Mouse (Mus musculus) kidney, postnatal 36 days (tissue): ENCODE results near the gene Syne2.

ENCODE experiments used
- DNase-seq, 2 experiments: peaks; one replicate each; pipeline ENCODE4 v3.0.0; 2021 to 2022; ENCODE audit warnings: mixed read lengths in 2 of 2

Gene Syne2

DNA sequence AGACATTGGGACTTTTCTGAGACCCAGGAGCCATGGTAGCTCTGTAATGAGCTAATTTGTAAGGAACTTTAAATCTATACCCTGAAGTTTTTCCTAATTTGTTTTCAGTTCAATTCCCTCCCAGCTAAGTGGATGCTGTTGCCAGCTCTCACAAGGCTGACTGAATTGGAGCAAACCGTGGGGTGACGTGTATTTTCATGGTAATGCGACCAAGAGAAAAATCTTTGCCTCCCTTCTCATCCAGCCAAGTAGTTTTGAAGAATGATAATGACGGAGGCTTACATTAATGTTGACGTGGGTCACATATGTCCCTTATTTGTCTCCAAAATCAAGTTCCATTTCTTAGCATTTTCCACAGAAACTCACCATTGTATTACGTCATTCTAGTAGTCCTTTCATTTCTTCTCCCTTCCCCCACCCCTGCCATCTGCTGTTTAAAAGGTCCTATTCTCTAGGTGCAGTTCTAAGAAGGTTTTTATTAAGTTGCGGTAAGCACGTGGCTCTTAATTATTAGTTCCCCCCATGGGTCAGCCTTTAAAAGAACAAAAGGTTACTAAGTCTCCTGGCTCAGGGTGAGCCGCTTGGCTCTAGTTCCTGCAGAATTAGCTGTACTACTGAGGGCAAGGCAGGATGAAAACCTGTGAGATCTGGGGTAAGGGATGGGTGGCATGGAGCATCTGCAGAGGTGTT is 55.8 kb downstream of the Syne2 start:
- DNase-seq: peak; percentile 47 to 75

DNA sequence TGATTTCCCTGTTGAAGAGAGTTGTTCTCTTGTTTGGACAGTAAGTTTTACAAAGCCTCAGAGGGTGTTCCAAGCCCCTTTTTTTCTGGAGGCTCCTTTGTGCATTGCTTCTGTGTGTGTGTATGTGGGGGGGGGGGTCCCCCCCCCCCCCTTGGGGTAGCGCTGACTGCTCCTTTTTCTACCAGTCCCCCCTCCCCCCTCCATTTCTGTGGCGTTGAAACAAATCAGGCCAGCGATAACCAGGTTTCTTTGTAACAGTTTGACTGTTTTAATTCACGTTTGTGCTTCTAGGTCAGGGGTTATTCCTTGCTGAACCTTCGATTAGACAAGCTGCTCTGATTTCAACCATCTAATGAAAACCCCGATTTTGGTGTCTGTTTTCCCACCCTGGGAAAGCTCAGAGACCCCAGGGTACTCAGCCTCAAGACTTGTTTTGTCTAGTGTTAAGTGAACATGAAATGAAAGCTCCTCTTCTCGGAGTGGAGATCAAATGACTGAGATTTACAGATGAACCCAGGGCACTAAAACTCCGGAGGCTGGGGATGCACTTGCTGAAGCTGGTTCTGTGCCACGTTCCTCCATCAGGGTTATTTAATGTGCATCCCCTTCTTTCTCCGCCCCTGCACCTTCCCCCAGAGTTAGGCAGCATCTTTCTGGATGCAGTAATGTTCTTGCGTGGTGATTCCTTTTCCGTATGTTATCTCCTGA is 56.5 kb downstream of the Syne2 start:
- no peak for DNase-seq

DNA sequence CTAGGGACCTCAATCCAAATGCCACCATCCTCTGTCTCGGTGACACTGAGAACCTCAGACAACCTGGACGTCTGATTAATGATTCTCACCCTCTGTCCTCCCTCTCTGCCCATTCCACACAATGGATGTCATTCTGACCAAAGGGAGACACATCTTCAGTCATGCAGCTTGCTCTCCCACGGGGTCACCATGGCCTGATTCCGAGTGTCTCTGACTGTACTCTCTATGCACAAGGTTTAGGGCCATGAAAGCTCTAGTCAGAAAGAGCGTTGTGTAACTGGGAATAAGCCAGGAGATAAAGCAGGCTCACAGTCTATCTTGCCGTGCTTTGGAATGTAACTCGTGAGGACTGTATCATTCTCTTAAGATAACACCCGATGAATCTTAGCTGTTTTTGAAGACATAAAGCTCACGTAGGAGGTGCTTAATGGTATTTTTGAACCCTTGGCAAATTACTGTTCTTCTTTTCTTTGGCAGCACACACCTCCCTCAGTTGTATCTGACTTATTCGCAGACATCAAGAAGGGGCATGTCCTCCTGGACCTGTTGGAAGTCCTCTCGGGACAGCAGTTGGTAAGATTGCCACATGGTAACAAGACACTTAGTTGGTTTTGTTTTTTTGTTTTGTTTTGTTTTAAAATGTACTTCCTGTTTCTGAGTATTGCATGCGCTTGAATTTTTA is 61.8 kb downstream of the Syne2 start:
- DNase-seq: no peak

DNA sequence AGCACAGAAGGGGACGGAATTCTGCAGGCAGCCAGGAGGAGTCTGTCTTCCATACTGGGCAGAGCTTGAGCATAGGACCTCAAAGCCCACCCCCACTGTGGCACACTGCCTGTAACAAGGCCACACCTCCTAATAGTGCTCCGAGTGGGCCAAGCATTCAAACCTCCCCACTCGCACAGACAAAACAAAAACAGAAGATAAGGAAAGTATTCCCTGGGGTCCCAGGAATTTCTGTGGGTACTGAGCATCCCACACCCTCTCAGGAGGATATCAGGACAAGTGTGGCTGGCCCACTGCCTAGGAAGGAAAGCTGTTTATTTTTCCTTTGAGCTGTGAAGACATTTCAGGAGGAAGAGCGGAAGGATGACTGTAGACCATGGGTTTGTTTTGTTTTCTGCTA is 63.6 kb downstream of the Syne2 start:
- DNase-seq: no peak

DNA sequence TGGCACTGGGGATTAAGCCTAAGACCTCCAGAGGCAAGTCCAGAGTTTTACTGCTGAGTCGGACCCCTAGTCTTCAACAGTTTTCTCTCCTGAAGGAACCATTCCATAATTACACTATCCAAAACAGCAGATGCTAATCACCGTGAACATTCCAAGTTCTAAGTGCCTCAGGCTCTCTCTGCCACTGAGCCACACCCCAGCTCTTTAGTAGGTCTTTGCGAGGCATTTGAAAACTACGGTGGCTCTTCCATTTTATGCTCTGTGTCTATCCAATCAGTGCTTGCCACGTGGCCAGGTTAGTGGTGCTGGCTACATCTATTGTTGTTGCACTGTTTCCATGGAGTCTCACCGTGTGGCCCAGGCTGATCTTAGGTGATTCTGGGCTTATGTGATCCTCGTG is 68.2 kb downstream of the Syne2 start:
- no peak for DNase-seq

DNA sequence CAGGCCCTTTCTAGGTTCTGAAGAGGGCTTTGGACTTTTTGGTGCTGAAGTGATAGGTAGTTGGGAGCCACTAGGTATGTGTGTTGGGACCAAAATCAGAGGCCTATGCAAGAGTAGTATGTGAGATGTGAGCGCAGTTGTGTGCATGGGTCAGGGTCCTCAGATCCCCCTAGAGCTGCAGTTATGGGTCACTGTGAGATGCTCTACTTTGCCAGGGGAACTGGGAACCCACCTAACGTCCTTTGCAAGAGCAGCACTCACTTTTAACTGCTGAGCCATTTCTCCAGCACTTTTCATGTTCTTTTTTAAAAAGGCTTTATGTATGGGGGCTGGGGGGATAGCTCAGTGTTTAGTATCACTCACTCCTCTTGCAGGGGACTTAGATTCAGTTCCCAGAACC is 69.0 kb downstream of the Syne2 start:
- no peak for DNase-seq

DNA sequence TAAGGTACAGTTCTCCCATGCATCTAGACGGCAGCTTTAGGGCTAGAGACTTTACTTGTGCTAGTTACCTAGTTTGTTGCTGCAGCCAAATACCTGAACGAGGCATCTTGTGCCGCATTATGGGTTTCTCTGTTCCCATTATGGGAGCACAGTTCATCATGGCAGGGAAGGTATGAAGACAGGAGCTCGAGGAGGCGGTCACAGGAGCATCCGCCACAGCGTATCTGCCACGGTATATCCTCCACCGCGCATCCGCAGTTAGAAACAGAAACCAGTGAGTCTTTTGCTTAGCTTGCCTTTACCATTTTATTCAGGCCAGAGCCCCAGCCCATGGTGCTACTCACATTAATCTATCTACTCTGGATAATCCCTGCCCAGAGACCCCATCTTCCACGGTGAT is 70.8 kb downstream of the Syne2 start:
- no peak for DNase-seq

DNA sequence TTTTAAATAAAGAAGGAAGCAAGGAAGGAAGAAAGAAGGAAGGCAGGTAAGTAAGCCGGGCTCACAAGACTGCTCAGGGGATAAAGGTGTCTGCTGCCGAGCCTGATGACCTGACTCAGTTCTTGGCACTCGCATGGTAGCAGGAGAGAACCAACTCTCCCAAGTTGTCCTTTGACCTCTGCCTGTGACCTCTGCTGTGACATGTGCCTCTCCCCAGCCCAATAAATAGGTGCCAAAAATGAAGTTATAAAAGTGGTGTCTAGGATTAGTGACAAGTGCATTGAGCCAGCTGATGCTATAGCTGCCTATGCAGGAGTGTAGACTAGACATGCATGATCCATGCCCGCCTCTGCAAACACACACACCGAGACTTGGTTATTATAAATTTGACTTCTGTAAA is 73.3 kb downstream of the Syne2 start:
- DNase-seq: peak in 1 of 2 experiments; percentile 19

DNA sequence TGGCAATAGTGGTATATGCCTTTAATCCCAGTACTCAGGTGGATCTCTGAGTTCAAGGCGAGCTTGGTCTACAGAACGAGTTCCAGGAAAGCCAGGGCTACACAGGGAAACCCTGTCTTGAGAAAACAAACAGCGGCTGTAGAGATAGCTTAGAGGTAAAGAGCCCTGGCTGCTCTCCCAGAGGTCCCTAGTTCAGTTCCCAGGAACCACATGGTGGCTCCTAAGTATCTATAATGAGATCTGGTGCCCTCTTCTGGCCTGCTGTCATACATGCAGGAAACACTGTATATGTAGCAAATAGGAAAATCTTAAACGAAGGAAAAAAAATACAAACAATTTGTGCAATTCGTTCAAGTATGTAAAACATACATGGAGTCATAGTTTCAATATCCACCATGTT is 75.5 kb downstream of the Syne2 start:
- DNase-seq: peak; percentile 48 to 64

DNA sequence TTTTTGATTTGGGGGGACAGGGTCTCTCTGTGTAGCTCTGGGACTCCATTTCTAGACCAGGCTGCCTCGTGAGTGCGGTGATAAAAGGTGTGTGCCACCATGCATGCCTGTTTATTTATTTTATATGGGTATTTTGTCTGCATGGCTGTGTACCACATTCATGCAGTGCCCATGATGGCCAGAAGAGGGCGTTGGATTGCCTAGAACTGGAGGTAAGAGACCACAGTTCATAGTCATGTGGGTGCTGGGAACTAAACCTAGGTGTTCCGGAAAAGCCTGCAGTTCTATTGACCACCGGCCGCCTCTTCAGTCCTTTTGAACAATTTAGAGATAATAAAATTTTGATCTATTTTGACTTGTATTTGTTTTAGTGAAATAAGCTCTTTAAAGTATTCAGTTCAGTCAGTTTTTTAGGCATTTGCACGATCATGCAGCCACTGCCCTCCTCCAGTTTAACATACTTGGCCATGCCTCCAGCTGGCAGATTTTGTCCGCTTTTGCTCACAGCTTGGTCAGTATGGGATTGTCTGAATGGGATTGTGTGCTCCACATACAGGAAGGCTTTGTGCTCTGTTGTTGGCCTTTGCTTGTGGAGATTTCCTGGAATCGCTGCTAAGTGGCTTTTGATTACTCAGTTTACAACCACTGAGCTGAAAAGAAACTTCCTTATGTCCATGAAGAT is 76.5 kb downstream of the Syne2 start:
- DNase-seq: peak; percentile 10 to 71

DNA sequence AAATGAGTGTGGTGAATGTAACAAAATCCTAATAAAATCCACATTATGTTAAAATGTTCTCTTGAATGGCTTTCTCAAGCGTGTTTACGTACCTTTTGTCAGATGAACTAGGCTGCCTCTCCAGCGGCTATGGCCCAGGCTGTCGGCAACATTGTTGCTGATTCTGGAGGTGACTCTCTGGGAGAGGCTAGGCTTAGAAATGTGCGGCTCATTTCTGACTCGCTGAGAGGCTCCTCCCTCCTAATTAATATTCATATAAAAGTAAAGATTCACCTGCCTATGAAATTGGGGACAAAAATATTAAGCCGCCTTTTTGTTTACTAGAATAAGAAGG is 77.0 kb downstream of the Syne2 start:
- DNase-seq: no peak

DNA sequence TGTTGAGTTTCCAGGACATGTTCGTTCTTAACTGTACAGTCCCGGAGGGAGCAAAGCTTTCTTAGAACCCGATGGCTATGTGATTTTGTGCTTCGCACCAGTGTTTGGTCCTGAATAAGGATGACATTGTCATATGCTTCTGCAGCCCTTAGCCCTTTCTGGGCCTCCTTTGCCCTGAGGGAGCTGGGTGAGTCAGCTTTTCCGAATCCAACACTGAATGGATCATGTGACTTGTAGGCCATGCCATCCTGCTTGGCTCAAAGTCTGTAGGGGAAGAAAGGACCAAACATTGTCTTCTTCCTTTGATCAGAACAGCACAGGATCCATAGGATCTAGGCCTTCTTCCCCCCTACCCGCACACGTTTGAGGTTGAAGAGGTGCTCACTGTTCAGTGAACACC is 79.9 kb downstream of the Syne2 start:
- peak; percentile 24 to 49 for DNase-seq

DNA sequence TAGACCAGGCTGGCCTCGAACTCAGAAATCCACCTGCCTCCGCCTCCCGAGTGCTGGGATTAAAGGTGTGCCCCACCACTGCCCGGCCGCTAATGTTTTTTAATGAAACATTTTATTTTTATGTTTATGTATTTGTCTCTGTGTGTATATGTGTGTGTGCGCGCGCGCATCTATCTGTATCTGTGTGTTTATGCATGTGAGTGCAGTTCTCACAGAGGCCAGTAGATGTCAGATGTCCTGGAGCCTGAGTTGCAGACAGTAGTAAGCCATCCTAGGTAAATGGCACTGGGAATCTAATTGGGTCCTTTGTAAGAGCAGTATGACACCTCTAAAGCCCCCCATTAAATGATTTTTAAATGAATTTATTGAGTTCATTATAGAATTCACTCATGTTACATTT is 83.8 kb downstream of the Syne2 start:
- peak in 1 of 2 experiments; percentile 22 for DNase-seq

DNA sequence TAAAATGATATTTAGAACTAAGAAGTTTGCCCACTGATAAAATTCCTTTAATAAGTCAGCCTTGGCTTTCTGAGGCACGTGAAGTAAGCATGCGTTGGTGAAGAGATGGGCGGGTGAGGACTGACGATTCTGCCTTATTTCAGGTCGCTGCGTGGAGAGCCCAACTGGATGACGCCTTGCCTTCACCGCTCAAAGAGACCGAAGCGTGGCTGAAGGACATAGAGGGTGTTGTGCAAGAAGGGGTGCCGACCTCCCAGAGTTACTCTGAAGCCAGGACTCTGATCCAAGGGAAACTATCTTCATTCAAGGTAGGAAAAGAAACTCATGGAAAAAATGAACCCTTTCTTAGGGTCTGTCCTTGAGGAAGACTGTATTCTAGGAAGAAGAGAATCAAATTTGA is 86.1 kb downstream of the Syne2 start:
- no peak for DNase-seq

DNA sequence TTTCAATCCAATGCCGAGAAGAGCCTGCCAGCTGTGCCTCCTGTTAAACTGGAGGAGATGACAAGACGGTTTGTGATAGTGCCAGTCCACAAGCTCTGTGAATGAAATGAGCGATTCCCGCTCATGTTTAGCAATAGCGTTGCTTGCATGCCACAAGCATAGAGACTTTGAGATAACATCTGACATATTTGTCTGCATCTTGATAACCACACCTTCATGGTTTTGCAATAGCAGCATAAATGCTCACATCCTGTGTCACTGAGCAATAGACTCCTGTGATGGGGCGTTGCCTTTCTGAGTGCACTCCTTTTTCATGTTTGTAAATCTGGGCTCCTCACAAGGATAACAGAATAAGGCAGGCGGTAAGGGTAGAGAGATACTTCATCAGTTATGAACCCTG is 87.4 kb downstream of the Syne2 start:
- DNase-seq: no peak

DNA sequence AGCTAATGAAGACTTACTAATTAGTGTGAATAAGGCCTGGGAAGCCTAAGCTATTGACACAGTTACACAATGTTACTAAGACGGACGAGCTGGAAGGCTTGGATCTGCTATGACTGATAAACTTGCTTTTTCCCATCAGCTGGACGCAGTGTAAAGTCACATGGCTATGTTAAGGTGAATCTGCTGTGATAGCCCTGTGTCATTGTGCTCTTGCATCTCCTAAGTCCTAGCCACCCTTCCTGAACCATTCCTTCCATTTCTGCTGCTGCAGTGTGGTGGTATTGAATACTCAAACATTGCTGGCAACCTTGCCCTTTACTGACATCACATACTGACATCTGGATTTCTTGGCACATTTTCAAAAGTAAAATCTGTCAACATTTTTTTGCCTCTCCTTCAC is 90.5 kb downstream of the Syne2 start:
- DNase-seq: no peak

DNA sequence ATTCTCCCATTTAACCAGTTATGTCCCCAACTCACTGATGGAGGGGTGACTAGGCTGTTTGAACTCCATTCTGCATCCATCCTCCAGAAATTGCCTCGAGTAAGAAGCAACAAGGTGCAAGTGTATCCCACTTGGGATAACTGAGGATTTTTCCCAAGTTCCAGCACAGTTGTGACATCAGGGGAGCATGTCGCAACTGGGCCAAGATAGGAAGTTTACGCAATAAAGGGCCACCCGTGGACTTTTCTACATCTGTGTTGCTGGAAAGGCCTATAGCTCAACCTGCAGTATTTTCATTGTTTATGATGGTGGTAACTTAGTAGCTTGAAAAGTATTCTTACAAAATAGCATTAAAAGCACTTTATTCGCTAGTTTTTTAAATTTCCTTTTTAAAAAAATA is 97.8 kb downstream of the Syne2 start:
- DNase-seq: no peak

DNA sequence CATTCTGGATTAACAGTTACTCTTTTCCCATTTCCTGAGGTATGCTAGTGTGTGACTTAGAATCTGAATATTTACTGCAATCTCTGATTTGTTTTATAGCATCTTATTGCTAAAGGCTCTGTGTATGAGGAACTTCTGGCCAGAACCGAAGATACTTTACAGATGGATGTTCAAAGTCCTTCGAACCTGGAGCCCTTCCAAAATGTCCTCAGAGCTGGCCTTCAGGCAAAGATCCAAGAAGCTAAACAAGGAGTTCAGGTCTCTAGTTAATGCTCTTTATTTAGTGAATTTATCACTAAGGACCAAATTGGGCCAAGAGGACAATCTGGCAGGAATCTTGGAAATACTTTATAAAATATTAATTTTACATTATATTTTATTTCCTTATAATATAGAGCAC is 100.5 kb downstream of the Syne2 start:
- peak; percentile 77 to 82 for DNase-seq

DNA sequence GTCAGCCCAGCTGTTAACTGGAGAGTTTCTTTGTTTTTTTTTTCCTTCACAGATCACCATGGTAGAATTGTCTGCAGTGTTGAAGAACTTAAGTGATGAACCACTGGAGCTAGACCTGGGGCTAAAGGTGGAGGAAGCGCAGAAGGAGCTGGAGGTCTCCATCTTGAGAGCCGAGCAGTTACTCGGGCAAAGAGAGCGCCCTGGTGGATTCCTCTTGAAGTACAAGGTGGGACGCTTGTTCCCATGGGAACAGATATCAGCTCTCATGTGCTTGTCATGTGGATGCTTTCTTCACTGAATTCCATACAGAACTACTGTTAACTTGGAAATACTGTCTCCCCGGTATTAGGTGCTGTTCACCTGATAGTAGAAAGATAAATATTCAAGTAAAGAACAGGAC is 101.0 kb downstream of the Syne2 start:
- no peak for DNase-seq

DNA sequence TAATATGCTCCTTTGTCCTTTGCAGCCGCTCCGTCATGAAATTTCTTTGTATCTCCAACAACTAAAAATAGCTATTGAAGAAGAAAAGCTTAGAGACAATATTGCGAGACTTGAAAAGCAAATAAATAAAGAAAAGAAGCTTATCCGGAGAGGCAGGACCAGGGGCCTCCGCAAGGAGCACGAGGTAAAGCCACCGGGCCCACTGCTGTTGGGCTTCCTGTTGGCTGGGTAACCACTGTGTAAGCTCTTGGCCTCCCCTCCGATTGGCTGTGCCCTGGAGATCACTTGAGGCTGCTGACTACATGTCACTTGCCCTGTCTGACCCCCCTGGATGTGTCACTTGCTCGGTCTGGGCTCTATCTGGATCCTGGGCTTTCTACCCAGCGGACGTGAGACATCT is 105.0 kb downstream of the Syne2 start:
- peak; percentile 11 to 20 for DNase-seq

DNA sequence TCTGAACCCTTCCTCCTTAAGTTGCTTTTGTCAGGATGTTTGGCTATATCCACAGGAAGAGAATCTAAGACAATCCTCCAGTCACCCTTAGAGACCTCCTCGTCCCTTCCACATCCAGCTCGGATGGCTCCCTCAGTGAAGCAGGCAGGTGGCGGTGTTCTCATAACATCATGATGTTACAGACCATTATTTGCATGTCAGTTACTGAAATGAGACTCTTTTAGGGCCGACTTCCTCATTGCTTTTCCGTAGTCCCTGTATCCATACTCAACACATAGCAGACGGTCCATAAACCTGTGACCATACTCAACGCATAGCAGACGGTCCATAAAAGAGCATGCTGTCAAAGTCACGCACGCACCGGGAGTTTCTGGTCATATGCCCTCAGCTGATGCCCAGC is 106.9 kb downstream of the Syne2 start:
- no peak for DNase-seq

DNA sequence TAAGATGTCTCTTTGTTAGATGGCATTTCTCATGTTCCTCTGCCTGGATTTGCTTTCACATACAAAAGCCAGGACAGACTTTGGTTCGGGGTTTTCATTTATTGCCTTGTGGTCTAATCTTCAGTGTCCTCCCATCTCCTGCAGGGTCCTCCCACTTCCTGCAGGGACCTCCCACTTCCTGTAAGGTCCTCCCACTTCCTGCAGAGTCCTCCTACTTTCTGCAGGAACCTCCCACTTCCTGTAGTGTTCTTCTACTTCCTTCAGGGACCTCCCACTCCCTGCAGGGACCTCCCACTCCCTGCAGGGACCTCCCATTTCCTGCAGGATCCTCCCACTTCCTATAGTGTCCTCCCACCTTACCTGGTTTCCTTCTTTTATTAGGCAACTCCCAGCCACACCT is 109.7 kb downstream of the Syne2 start:
- DNase-seq: no peak

DNA sequence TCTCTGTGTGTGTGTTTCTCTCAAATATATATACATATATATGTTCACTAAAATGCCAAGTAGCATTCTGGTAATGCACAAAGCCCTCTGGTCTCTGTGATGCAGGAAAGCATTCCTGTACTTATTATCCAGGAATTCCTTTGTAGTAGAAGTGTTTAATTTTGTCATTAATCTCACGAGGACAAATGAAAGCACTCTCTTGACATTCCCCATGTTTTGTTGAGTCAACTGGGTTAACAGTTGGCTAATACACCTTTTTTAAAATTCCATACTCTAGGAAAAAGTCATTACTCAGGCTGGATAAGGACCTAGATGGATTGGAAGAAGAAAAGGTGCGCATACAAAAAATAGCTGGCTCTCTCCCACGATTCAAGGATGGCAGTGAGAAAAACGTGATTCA is 115.6 kb downstream of the Syne2 start:
- DNase-seq: no peak

DNA sequence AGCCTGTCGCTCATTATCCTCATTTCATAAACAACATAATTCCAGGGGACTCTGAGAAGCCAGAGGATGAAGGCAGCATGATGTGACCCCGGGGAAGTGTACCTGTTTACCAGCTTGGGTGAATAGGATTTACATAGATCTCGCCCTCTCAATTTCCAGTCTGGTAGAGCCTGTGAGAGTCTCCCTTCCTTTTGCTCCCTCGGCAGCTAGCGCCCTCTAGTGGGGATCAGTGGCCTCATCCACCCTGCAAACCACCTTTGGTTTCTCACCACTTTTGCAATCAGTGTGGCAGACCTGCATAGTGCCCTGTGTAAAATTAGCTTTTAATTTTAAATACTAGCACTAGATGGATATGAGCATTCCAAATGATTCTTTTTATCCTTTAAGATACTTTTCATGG is 133.4 kb downstream of the Syne2 start:
- DNase-seq: peak in 1 of 2 experiments; percentile 69
